Mouse (Mus musculus) hindbrain, embryonic 14.5 days (tissue): ENCODE results near the gene Stk33. TPM values are rescaled to one million over a fixed set of nuclear protein-coding genes. Genes with fewer than 3 reads are reported as not detected.
A peak's percentile ranks its signal among the peaks of the same experiment; 100 is the strongest.

Experiments
- ATAC-seq: fragments of 200-750 bp; cut with Nextera tagmentation; 2 replicates; pipeline ENCODE4 v1.8.0; 2017; ENCODE audit warnings: moderate number of reproducible peaks, mild to moderate bottlenecking, moderate TSS enrichment, moderate library complexity; ENCODE audit not compliant: low FRiP score
- DNase-seq: peaks from one replicate; pipeline ENCODE4 v3.0.0-alpha.2; 2015; ENCODE audit warnings: low spot score
- H3K27ac ChIP-seq: fragments of 300-500 bp; sonication (generic); 2 replicates; pipeline ENCODE4 v1.5.1; 2014; ENCODE audit warnings: mild to moderate bottlenecking, moderate library complexity
- H3K27me3 ChIP-seq: fragments of 300-500 bp; sonication (generic); 2 replicates; pipeline ENCODE4 v1.6.1; 2014; ENCODE audit warnings: mild to moderate bottlenecking, low read length, mixed read lengths; ENCODE audit not compliant: control insufficient read depth, insufficient read depth
- H3K36me3 ChIP-seq: fragments of 300-500 bp; sonication (generic); replicated peaks from 2 replicates; pipeline ENCODE4 v1.6.1; 2014; ENCODE audit not compliant: control insufficient read depth, insufficient read depth
- H3K4me1 ChIP-seq: fragments of 300-500 bp; sonication (generic); replicated peaks from 2 replicates; pipeline ENCODE4 v1.6.1; 2014; ENCODE audit warnings: antibody characterized with exemption, low read length, mixed read lengths; ENCODE audit not compliant: control insufficient read depth, insufficient read depth
- H3K4me2 ChIP-seq: fragments of 300-500 bp; sonication (generic); replicated peaks from 2 replicates; pipeline ENCODE4 v1.6.1; 2014; ENCODE audit warnings: mild to moderate bottlenecking, moderate library complexity
- H3K4me3 ChIP-seq: fragments of 300-500 bp; sonication (generic); replicated peaks from 2 replicates; pipeline ENCODE4 v1.5.1; 2014; ENCODE audit warnings: mild to moderate bottlenecking, low read length
- H3K9ac ChIP-seq: fragments of 300-500 bp; sonication (generic); 2 replicates; pipeline ENCODE4 v1.6.1; 2014
- H3K9me3 ChIP-seq: fragments of 300-500 bp; sonication (generic); 2 replicates; pipeline ENCODE4 v1.6.1; 2016; ENCODE audit warnings: low read length; ENCODE audit not compliant: control insufficient read depth
- WGBS: fragments of 180-500 bp; shearing (Covaris S2); extraction: QIAGEN DNeasy Blood & Tissue Kit; methylation state at CpG from one replicate; pipeline ENCODE4 v1.1.7; 2014; 5-methylcytosine and 5-hydroxymethylcytosine counted together
- polyA plus RNA-seq: library from polyadenylated mRNA; unstranded; fragments of >200 nt; fragmentation: Nextera tagmentation; extraction: Ambion mirVana; gene quantifications from 2 replicates; pipeline ENCODE4 v1.2.1, GENCODE M21; 2014

The Stk33 gene
- polyA plus RNA-seq, result 7.4 and 7.8 TPM in 2 replicates

DNA sequence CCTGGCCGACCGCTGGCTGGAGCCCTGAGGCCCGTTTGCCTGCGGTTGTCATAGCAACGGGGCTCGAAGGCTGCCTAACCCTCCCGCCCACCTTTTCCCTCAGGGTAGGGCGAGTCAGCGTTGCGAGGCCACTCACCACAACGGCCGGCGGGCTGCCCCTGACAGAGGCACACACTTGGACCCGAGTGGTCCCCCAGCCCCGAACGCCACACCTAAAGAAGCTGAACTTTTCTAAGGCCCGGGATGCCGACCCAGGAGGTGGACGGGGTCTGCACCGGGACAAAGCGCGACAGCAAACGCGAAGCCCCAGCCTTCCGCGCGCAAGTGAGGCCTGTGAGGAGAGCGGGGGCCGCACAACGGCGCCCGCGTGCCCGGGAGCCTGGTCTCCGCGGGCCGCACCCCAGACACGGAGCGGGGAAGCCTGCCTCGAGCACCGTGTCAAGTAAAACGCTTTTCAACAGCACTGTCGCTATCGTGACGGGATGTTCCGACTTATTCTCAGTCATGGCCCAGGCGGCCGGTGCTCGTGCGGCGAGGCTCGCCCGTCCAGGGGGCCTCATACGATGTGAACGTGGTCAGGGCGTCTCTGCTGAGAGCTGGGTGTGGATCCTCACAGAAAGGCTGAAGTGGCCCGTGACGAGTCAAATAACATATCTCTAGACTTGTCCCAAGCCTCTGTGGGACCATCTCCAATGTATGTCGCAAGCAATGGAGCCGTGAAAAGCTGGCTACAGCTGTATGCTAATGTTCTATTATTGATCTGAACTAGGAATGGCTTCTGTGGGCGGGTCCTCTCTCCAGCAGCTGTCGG lies at the start of gene Stk33:
TSS of gene Stk33 (minus strand) at position 301 of the 811 bp plus-strand sequence.
- DNase-seq (peak; percentile 61), ATAC-seq (peak; percentile 83)
- peak within 1 kb of the TSS; percentile 53 for H3K4me3 ChIP-seq
- peak within 1 kb of the TSS; percentile 79 for H3K27ac ChIP-seq
- under 1% methylated on average over 62 of the region's 62 CpGs for WGBS
- peak within 1 kb of the TSS; percentile 76 for H3K9ac ChIP-seq
- peaks cover 12% of the 10 kb centered on the region; the same call in 1 of the 2 replicates for H3K4me1 ChIP-seq
- no peaks in the 10 kb centered on the region for H3K36me3 ChIP-seq
- H3K9me3 ChIP-seq, result no peaks in the 10 kb centered on the region
- H3K4me2 ChIP-seq, result peak within 1 kb of the TSS; percentile 95
- H3K27me3 ChIP-seq, result no peaks in the 10 kb centered on the region

DNA sequence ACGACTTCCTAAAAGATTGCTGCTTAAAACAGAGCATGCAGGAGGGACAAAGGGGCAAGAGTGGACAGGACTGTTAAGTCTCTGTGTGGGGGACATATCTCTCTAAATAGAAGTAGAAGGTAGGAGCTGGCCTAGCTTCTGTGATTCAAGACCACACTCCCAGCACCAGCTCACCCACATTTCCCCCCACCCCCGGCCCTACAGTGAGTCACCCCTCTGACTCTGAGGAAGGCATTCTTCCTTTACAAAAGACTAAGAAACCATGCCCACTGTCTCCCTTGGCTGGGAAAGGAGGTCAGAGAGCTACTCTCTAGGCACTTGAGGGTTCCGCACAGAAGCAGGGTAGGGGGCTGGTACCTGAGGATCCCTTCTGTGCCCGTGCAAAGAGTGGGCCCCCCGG lies 45.3 kb upstream of the Stk33 start:
- Histone ChIP-seq H3K36me3 (no peaks in the 10 kb centered on the region), H3K4me1 (no peaks in the 10 kb centered on the region), H3K27me3 (no peaks in the 10 kb centered on the region), H3K4me3 (no peak overlapping the region), H3K9ac (no peak overlapping the region), H3K9me3 (no peaks in the 10 kb centered on the region), H3K4me2 (no peak overlapping the region), H3K27ac (no peak overlapping the region)
- 65% methylated on average over 5 of the region's 5 CpGs for WGBS
- ATAC-seq (no peak), DNase-seq (no peak)

DNA sequence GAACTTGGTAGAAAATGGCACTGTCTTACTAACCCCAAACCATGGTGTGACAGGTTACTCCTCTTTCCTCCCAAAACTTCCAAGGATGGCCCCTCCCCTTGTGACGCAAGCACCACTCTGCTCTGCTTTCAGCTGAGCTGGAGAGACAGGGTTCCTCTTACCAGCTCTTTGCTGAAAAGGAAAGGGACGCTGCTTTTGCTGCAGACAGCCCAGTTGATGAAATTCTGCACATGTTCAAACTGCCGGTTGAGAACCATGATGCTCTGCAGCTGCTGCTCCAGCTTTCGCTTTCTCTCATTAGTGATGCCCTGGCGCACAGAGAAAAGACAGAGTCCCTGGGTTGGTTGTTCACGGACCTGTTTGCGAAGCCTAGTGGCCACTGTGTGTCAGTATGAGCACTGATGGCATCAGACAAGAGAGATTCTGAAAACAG lies 41.9 kb upstream of the Stk33 start:
- Histone ChIP-seq H3K4me2 (peak overlapping the region; percentile 25), H3K4me1 (no peaks in the 10 kb centered on the region), H3K9me3 (no peaks in the 10 kb centered on the region), H3K9ac (no peak overlapping the region), H3K27me3 (no peaks in the 10 kb centered on the region), H3K36me3 (no peaks in the 10 kb centered on the region), H3K4me3 (no peak overlapping the region), H3K27ac (no peak overlapping the region)
- DNase-seq (no peak), ATAC-seq (peak; percentile 33; the same call in 1 of the 2 replicates)
- WGBS, result 24% methylated on average over 7 of the region's 7 CpGs

DNA sequence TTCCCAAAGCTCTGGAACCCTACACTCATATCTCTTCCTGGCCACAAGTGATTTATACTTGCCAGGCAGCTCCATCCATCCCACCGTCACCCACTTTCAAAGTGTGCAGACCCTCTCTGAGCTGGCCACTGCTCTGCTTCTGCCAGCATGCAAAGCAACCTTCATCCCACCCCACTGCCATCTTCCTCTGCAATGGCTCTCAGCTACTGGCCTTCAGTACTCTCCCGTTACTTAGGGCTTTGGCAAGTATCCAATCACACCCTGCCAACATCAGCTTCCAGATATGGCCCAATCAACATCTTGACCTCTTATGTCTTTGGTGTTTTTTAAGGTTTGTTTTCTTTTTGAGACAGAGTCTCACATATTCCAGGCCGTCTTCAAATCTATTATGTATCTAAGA lies 39.0 kb upstream of the Stk33 start:
- H3K9me3 ChIP-seq, result no peaks in the 10 kb centered on the region
- DNase-seq (no peak), ATAC-seq (no peak)
- no peaks in the 10 kb centered on the region for H3K4me1 ChIP-seq
- H3K27me3 ChIP-seq, result no peaks in the 10 kb centered on the region
- whole genome bisulfite sequencing, result 89% methylated on average over 3 of the region's 3 CpGs
- H3K4me2 ChIP-seq, result no peak overlapping the region
- H3K4me3 ChIP-seq, result no peak overlapping the region
- H3K27ac ChIP-seq, result no peak overlapping the region
- no peak overlapping the region for H3K9ac ChIP-seq
- H3K36me3 ChIP-seq, result no peaks in the 10 kb centered on the region

GRCm38 (mm10) chr7:109470700-109471099 lies 31.8 kb upstream of the Stk33 start:
- H3K4me3 ChIP-seq, result no peak overlapping the region
- H3K9me3 ChIP-seq, result no peaks in the 10 kb centered on the region
- no peak overlapping the region for H3K27ac ChIP-seq
- H3K4me1 ChIP-seq, result no peaks in the 10 kb centered on the region
- H3K4me2 ChIP-seq, result no peak overlapping the region
- no peaks in the 10 kb centered on the region for H3K27me3 ChIP-seq
- DNase-seq (no peak), ATAC-seq (no peak)
- H3K36me3 ChIP-seq, result no peaks in the 10 kb centered on the region
- 68% methylated on average over 4 of the region's 4 CpGs for WGBS
- no peak overlapping the region for H3K9ac ChIP-seq

DNA sequence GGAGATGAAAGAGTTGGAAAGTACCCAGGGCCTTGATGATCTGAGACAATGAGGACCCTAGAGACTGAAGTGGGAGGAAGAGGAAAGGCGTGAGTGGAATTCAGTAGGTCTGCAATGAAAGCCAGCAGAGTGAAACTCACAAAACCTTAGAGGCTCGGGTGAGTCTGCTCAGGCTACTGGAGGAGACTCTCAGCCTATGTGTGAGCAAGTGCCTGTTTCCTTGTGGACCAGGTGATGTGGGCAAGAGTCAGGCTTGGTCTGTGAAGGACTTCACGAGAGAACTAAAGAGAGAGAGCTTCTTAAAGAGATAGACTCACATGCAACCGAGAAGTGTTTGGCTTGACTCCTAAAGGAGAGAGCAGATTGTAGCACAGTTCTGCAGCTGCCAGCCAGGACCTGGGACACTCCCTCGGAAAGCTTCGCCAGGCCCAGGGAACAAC lies 29.4 kb upstream of the Stk33 start:
- Histone ChIP-seq H3K27me3 (no peaks in the 10 kb centered on the region), H3K27ac (no peak overlapping the region), H3K4me3 (no peak overlapping the region), H3K4me2 (no peak overlapping the region), H3K9ac (no peak overlapping the region), H3K4me1 (no peaks in the 10 kb centered on the region), H3K9me3 (no peaks in the 10 kb centered on the region), H3K36me3 (no peaks in the 10 kb centered on the region)
- 51% methylated on average over 6 of the region's 6 CpGs for WGBS
- ATAC-seq (no peak), DNase-seq (no peak)

DNA sequence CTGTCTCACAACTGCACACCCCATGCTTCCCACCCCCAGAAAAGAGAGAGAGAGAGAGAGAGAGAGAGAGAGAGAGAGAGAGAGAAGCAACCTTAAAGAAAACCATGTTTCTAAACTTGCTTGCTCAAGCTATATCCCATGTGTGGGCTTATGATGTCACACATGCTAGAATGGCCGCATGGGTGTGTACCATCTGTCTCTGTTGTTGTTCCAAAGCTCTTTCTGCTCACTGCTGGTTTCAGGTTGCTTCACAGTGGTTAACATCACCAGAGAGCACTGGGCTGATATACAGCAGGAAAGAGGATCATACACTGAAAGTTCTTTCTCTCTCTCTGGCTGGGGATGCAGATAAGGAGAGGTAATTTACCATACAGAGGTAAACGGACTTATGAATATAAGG lies 28.7 kb upstream of the Stk33 start:
- Histone ChIP-seq H3K9ac (no peak overlapping the region), H3K27ac (no peak overlapping the region), H3K4me3 (no peak overlapping the region), H3K4me1 (no peaks in the 10 kb centered on the region), H3K27me3 (no peaks in the 10 kb centered on the region), H3K4me2 (no peak overlapping the region), H3K36me3 (no peaks in the 10 kb centered on the region), H3K9me3 (no peaks in the 10 kb centered on the region)
- DNase-seq, result no peak
- 70% methylated on average over 2 of the region's 2 CpGs for WGBS
- no peak for ATAC-seq

- no peaks in the 10 kb centered on the region for H3K36me3 ChIP-seq
- H3K9ac ChIP-seq, result no peak overlapping the region
- H3K4me3 ChIP-seq, result no peak overlapping the region
- no peak overlapping the region for H3K4me2 ChIP-seq
- no peaks in the 10 kb centered on the region for H3K9me3 ChIP-seq
- DNase-seq (no peak), ATAC-seq (no peak)
- no peaks in the 10 kb centered on the region for H3K27me3 ChIP-seq
- WGBS, result 95% methylated on average over 8 of the region's 8 CpGs
- no peak overlapping the region for H3K27ac ChIP-seq
- H3K4me1 ChIP-seq, result no peaks in the 10 kb centered on the region
Observed at GRCm38 (mm10) chr7:109460698-109461097, 21.8 kb upstream of the Stk33 start.

GRCm38 (mm10) chr7:109456563-109456962 lies 17.7 kb upstream of the Stk33 start:
- H3K36me3 ChIP-seq, result no peaks in the 10 kb centered on the region
- H3K4me3 ChIP-seq, result no peak overlapping the region
- DNase-seq, result no peak
- no peaks in the 10 kb centered on the region for H3K27me3 ChIP-seq
- H3K9ac ChIP-seq, result no peak overlapping the region
- no peak overlapping the region for H3K27ac ChIP-seq
- no peaks in the 10 kb centered on the region for H3K4me1 ChIP-seq
- WGBS, result 67% methylated on average over 6 of the region's 6 CpGs
- no peak overlapping the region for H3K4me2 ChIP-seq
- no peaks in the 10 kb centered on the region for H3K9me3 ChIP-seq
- ATAC-seq, result no peak
